Mouse (Mus musculus): Measurements from ENCODE around the gene Cpsf6.

DNA sequence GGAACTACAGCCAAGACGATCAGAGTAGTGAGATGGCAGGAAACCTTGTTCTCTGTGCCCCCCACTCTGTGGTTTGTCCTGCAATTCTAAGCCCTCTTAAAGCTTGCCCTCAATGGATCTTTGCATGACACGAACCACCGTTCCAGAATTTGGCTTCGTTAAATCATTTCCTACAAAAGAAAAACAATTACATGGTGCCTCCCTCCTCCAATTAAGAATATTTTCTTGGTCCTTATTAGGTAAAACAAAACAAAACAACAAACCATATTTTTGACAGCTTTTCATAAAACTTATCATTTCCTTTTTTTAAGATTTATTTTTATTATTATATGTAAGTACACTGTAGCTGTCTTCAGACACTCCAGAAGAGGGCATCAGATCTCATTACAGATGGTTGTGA lies 21.5 kb upstream of the Cpsf6 start:
- TF ChIP-seq CTCF (IDR thresholded peaks at IDR 0.05; ENCODE audit: extremely low read depth, insufficient read depth, insufficient read length, insufficient replicate concordance) (no peak), POLR2A (IDR thresholded peaks at IDR 0.05; ENCODE audit: low read depth, low read length) (no peak)

All from spleen, adult 2 months (tissue).